Mouse (Mus musculus) retina, postnatal 1 day (tissue): ENCODE measurements at regions not wholly inside any gene's neighbourhood (a gene's known extent, or its start where the extent isn't known, plus 50 kb on each side); places are given as distances from the start of the nearest gene placed in this dataset.

Experiments used
- DNase-seq: peaks from one replicate; pipeline ENCODE4 v3.0.0-alpha.2; 2012

- DNase-seq, result no peak
Measured at GRCm38 (mm10) chr7:67895166-67895565, 57.5 kb upstream of the Igf1r start.

GRCm38 (mm10) chr7:67892917-67893316 is 59.7 kb upstream of the Igf1r start:
- DNase-seq, result no peak

- no peak for DNase-seq
Measured at GRCm38 (mm10) chr7:67883040-67883439, 69.6 kb upstream of the Igf1r start.

- no peak for DNase-seq
Measured at GRCm38 (mm10) chr7:67882606-67883005, 70.0 kb upstream of the Igf1r start.

- DNase-seq, result no peak
Measured at GRCm38 (mm10) chr7:67878226-67878625, 74.4 kb upstream of the Igf1r start.

- DNase-seq, result no peak
Measured at GRCm38 (mm10) chr7:67877587-67877986, 75.0 kb upstream of the Igf1r start.

- no peak for DNase-seq
Measured at GRCm38 (mm10) chr7:67854080-67855022, 94.8 kb upstream of the Synm start.

GRCm38 (mm10) chr7:67852859-67853258 is 93.3 kb upstream of the Synm start:
- no peak for DNase-seq

- DNase-seq, result no peak
Measured at GRCm38 (mm10) chr7:67849509-67849862, 89.9 kb upstream of the Synm start.

- DNase-seq, result peak; percentile 90
Measured at GRCm38 (mm10) chr7:67848589-67849508, 89.3 kb upstream of the Synm start.

- DNase-seq, result no peak
Measured at GRCm38 (mm10) chr7:67846796-67847195, 87.3 kb upstream of the Synm start.

GRCm38 (mm10) chr7:67836984-67837383 is 77.4 kb upstream of the Synm start:
- DNase-seq, result no peak

GRCm38 (mm10) chr7:67836117-67836949 is 76.8 kb upstream of the Synm start:
- peak; percentile 27 for DNase-seq

- DNase-seq, result peak; percentile 26
Measured at GRCm38 (mm10) chr7:67831738-67832137, 72.2 kb upstream of the Synm start.

GRCm38 (mm10) chr7:67827386-67827785 is 67.8 kb upstream of the Synm start:
- DNase-seq, result no peak

- no peak for DNase-seq
Measured at GRCm38 (mm10) chr7:67826936-67827335, 67.4 kb upstream of the Synm start.

- no peak for DNase-seq
Measured at GRCm38 (mm10) chr7:67826368-67826767, 66.8 kb upstream of the Synm start.

GRCm38 (mm10) chr7:67825636-67826280 is 66.2 kb upstream of the Synm start:
- DNase-seq, result no peak

GRCm38 (mm10) chr7:67823943-67824645 is 64.6 kb upstream of the Synm start:
- DNase-seq, result no peak

GRCm38 (mm10) chr7:67819551-67819950 is 60.0 kb upstream of the Synm start:
- no peak for DNase-seq

GRCm38 (mm10) chr7:67817556-67817955 is 58.0 kb upstream of the Synm start:
- DNase-seq, result no peak

GRCm38 (mm10) chr7:67814861-67815260 is 55.3 kb upstream of the Synm start:
- DNase-seq, result no peak
